Mouse (Mus musculus) fibroblast of lung, adult 2 months (primary cell): Measurements from ENCODE around the gene Ube2j2.

Experiments used
- DNase-seq: peaks from one replicate; pipeline ENCODE4 v3.0.0-alpha.2; 2011; ENCODE audit warnings: low read depth

Gene Ube2j2

DNA sequence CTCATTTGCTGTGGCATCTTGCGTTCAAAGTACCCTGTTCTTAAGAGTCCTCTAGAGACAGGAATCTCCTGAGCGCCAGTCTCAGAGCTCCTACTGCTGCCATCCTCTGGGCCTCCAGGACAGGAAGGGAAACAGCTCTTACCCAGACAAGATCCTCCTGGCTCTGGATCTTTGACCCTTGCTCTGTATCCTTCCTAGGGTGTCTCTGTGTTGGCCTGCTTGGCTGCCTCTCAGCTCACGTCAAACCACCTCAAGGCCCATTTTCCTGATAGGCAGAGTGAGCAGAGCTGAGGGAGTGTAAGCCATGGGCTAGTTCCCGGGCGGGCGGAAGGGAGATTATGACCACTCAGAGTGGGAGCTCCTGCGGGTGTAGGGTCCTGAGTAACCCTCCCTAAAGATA is 19.5 kb downstream of the Ube2j2 start:
- no peak for DNase-seq

DNA sequence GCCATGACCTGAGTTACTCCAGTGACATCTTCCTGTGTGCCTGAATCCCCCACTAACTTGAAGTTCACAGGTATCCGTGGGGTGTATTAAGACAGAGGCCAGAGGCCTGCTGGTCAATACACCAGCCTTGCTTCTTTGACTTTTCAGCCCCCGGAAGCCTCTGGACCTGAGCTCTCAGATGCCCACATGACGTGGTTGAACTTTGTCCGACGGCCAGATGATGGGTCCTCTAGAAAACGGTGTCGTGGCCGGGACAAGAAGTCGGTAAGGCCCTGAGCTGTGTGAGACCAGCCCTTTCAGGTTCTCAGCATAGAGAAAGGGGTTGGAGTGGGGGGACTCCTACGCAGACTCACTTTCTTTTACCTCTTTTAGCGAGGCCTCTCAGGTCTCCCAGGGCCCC is 20.8 kb downstream of the Ube2j2 start:
- DNase-seq = no peak

DNA sequence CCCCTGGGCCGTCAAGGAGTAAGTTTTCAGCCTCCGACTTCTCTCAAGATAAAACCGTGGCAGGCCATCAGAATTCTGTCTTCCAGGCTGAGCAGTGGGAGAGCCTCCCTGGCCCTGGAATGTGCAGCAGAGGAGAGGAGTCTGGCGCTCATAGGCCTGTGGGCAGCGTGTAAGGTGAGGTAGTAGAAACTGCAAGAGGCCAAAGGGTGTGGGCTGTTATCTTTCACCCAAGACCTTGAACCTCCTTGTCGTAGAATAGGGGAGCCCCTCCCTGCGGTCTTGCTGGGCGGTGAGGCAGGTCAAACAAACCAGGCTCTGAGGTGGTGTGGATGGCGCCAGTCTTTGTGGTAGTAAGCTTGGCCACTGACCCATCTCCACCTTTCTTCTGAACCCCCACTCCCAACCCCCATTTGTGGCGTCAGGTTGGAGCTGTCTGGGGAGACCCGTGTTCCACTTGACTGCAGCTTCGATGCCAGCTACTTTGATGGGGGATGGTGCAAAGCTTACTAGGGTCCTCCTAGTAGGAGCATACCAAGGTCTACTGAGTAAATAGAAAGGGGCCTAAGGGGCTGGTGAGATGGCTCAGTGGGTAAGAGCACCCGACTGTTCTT is 25.5 kb downstream of the Ube2j2 start:
- no peak for DNase-seq

DNA sequence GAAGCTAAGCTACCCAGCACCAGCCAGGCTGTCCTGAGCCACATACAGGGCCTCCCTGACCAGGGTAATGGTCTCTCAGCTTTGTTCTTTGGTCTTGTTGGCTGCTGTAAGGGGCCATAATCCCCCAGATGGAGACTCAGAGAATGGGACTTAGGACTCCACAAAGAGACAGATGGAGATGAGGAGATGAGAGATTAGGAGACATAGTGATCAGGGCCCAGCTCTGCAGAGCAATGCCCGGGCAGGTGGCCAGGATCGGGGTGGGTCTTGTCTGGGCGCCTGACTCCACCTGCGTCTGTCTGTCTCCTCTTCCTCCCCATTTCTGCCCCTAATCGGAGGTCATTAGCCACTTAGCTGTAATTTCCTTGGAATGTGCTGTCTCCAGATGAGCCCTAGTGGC is 26.7 kb downstream of the Ube2j2 start:
- no peak for DNase-seq

DNA sequence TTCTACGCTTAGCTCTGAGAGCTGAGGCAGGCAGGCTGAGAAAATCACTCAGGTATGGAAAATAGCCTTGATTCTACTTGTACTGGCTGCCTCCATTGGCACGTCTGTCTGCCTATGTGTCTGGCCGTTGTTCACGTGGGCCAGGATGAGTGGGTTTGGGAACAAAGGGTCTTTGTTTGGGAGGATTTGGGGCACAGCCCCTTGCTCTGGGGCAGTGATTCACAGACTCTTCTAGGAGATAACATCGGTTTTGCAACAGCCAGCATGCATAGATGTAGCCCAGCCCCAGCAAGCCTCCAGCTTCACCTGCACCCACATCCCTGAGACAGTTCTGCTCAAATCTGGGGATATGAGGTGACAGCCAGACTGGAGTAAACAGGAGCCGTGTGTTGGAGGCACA is 29.0 kb downstream of the Ube2j2 start:
- no peak for DNase-seq

DNA sequence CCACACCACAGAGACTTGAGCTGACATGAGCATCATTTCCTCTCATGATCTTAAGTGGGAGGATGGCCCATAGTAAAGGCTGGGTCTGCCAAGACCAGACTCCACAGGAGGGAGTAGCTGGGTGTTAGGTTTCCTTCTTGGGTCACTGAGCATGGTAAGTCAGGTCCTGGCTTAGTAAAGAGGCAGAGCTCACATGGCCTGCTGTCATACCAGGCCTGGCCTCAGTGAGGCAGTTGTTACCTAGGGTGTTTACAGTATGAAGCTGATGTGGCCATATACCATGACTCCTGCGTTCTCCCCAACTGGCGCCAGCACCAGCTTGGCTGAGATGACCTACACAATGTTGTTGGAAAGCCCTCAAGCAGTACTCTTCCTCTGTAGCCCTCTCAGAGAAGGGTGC is 29.6 kb downstream of the Ube2j2 start:
- DNase-seq = no peak

DNA sequence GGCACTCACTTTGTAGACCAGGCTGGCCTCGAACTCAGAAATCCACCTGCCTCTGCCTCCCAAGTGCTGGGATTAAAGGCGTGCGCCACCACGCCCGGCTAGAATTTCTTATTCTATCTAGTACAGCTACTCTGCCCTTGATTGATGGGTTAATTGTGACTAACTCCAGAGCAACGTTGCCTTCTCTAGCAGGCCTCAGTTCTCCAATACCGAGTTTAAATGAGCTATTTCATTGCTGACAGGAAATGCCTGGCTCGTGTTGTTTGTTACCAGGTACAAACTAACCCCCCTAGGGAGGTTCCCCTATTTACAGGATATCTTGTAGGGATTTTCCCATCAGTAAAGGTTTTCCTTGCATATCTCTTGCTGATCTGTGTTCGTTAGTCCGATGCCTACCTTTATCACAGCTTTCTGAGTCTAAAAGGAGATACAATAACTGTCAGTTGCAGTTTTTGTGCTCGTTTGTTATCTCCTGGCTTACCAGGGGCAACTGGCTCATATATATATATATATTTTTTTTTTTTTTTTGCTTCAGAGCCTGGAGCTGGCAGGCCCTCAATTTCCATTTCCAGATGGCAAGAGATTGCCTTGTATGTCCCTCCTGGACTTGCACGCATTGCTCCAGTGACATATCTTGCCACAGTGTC is 37.9 kb downstream of the Ube2j2 start:
- DNase-seq = no peak

DNA sequence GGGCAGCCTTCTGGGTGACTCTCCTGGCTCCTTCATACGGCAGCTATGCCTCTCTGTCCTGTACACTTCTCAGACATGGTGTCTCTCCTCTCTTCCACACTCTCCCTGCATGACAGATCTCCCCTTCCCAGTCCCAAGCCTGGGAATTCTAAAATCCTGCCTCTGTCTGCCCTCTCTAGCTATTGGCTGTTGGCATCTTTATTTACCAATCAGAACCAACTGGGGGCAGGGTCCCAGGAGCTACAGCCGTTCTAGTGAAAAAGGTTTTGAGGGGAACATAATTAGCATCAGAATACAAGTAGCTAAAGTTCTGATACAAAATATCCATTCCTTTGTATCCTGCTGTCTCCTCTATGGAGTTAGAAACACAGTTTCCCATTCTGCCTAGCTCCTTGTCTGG is 40.2 kb downstream of the Ube2j2 start:
- no peak for DNase-seq

DNA sequence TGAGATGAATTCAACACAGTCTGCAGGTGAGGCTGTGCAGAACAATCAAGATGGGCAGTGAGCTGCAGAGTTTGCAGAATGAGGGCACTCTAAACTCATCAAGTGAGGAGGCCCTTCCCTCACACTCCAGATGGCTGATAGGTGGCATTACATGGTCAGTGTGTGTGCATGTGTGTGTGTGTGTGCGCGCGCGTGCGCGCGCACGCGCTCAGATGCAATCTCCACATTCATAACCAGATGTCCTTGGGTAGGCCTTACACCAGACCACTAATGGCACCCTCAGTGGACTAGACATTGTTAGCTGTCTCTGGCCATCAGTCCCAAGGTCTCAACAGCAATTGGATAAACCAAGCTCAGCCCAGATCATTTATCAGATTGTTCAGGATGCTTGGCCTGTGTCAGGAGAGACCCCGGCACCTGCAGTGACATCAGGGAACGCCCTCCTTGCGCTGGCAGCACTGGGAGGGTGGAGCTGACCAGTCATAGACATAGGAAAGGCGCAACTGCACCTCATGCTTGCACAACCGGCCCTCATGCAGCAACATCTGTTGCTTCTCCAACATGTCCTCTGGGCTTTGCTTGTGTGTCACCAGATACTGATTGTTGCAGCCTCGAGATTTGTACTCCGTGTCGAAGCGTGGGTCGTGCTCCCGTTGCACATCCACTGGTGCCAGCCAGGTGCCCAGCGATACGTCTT is 47.7 kb downstream of the Ube2j2 start:
- no peak for DNase-seq

DNA sequence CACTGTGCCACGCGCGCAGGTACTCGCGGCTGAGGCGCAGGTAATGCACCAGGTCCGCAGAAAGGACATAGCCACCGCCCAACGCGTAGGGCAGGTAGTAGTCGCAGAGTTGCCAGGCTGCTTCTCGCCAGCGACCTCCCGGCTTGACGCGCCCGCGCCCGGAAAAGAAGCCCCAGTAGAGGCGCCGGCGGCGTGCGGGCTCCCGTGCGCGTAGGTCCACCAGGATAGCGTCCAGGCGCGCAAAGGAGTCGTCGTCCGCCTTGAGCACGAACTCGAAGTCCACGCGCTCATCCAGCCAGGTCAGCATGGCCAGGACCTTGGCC is 48.2 kb downstream of the Ube2j2 start:
- DNase-seq = no peak

DNA sequence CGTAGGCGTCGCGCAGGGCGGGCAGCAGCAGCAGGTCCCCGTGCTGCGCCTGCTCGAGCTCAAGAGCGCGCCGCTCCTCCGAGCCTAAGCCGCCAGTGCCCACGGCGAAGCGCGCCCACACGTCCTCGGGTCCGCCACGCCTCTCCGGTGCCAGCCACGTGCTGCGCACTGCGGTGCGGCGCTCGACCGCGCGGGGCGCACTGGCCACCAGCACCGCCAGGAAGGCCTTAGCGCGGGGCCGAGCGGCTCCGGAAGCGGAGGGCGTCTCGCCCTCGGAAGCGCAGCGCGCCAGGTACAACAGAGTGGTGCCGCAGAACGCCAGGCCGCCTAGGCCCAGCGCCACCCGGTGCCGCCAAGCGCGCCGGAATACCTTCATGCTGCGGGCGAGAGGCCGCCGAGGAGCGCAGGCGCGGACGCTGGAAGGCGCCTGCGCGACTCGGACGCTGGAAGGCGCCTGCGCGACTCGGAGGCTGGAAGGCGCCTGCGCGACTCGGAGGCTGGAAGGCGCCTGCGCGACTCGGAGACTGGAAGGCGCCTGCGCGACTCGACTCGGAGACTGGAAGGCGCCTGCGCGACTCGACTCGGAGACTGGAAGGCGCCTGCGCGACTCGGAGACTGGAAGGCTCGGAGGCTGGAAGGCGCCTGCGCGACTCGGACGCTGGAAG is 48.7 kb downstream of the Ube2j2 start, which contains the start of the genes B3galt6 and Sdf4:
Gene B3galt6 (minus strand): TSS at position 409 of the 665 bp plus-strand sequence.
Gene Sdf4 (plus strand): TSS at position 632 of the 665 bp plus-strand sequence.
- peak; percentile 67 for DNase-seq

DNA sequence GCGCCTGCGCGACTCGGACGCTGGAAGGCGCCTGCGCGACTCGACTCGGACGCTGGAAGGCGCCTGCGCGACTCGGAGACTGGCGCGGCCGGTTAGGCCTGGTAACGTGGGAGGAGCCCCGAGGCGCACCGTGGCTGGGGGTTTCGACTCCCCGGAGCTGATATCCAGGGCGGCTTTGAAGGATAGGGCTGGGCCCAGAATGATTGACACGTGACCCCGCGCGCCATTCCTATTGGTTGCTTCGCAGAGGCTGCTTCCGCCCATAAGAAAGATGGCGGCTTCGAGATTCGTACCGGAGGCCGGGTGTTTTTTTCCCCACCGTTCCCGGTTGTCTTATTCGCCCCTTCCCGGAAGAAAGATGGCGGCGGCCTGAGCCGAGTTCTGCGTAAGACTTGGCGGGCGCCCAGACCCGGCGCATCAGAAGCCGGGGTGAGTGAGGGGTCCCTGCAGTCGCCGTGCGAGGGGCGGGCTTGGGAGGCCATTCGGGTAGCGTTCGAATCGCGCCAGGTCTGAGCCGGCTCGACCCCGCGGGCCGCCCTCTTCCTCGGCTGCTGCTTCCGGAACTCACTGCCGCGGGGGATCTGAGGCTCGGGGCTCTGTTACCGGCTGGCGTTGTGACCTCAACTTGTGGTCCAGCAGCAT is 49.4 kb downstream of the Ube2j2 start:
- DNase-seq = peak; percentile 75

DNA sequence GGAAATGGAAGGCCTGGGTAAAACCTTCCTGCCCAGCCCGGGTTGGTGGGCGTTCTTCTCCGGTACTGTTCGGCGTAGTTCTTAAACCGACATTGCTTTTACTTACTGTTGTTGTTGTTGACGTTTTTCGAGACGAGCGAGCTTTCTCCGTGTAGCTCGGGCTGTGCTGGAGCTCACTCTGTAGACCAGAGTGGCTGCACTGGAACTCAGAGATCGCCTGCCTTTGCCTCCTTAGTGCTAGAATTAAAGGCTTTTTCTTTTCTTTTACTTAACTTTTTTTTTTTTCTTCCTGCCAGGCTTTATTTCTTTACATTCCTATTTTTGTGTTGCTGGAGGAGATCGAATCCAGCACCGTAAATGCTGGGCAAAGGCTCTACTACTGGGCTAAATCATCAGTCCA is 50.0 kb downstream of the Ube2j2 start:
- no peak for DNase-seq

DNA sequence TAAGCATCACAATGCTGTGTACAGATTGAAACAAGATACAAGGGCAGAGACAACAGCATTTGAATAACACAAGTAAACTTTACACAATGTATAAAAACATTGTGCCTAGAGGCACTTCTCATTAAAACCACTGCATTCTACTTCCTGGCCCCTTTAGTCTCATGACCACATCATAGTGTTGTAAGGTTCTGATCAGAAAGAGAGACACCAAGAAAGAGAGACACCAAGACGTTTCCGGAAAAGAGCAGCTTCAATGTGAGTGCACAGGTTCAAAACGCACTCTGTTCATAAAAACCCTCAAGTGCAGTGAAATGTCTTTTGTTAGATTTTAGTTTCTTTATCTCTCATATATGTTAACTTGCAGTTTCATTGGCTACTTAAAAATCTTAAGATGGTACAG is 60.5 kb downstream of the Ube2j2 start:
- no peak for DNase-seq

DNA sequence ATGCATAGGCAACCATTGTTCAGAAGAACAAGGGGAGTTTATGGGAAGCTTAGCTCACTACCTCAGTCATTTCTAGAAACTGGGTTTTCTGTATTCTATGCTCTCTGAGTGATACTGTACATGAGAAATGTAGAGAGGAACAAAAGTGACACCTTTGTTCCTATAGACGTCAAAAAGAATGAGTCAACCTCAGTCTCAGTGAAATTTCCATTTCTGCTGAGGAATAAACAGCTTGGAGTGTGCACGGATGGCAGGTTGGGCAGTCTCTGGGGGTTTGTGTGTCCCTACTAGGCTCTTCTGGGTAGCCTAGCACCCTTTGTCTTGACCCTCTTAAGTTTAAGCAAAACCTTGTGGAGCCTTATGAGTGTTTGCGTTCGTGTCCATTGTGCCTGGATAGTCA is 64.7 kb downstream of the Ube2j2 start:
- no peak for DNase-seq
